Mouse (Mus musculus): ENCODE measurements around the gene Pyroxd2. TPM values are rescaled to one million over a fixed set of nuclear protein-coding genes. Genes with fewer than 3 reads are reported as not detected.

Gene Pyroxd2
- total RNA-seq, 2 experiments from 2014 or later = 2.9 to 3.1 TPM

GRCm38 (mm10) chr19:42676931-42677330 is 75.6 kb downstream of the Pyroxd2 start:
- DNase-seq (ENCODE audit: extremely low spot score in 1 of 2, low spot score in 2 of 2) = no peak
- H3K27ac ChIP-seq = no peak overlapping the region
- H3K4me3 ChIP-seq = no peak overlapping the region
- intact Hi-C loops (cut with DNase I) = no loop called here
- no peak for TF ChIP-seq CTCF (IDR thresholded peaks at IDR 0.05)

Other genes starting within 250 kb of the Pyroxd2 start
- gene R3hcc1l, start 234.0 kb downstream of the Pyroxd2 start, total RNA-seq (2021) = 10 to 100 TPM; 24.8 to 27.5 TPM
- gene Loxl4, start 140.0 kb downstream of the Pyroxd2 start, total RNA-seq (2021) = under 1 TPM; 0.20 to 0.35 TPM
- gene Hps1, start 27.2 kb upstream of the Pyroxd2 start, total RNA-seq (2021) = 10 to 100 TPM; 12.3 to 14.2 TPM

Measured in left cerebral cortex, adult 2 months (tissue).